Mouse (Mus musculus): ENCODE results near the gene Olfr1502.
"Not testable (repeated sequence)": the region's sequence is repeated elsewhere in the genome, so short reads cannot be mapped to it uniquely, and the experiment has no call there.

The Olfr1502 gene

DNA sequence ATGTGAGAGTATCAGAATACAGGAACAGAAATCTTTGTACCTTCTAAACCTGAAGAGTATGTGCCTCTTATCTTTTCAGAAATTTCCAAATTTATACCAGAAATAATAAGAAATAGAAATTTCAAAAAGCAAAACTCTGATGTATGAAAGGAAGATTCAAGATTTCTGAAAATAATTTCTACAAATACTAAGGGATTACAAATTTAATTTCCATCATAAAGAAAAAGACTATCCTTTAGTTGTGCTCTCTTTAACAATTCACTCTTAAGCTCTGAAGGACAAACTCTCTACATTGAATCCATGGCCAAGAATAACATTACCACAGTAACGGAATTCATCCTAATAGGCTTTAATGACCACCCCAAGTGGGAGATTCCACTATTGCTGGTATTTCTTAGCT is at the start of gene Olfr1502:
Gene Olfr1502, plus strand, starts transcription at position 301 of the 400 bp plus-strand sequence.
- no peak for DNase-seq (ENCODE audit: low spot score)

DNA sequence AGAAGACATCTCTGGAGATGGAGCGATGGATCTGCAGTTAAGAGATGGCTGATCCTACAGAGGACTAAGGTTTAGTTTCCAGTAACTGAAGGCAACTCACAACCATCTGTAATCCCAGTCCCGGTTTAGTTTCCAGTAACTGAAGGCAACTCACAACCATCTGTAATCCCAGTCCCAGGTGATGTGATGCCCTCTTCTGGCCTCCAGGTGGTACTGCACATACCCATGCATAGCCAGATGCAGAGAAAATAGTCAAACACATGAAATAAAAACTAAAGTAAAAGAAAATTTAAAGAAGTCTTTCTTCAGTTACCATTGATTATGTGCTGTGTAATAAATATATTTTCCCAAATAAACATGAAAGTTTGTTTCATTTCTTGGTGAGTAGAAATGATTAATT is 48.8 kb upstream of the Olfr1502 start:
- DNase-seq (ENCODE audit: low spot score): no peak

DNA sequence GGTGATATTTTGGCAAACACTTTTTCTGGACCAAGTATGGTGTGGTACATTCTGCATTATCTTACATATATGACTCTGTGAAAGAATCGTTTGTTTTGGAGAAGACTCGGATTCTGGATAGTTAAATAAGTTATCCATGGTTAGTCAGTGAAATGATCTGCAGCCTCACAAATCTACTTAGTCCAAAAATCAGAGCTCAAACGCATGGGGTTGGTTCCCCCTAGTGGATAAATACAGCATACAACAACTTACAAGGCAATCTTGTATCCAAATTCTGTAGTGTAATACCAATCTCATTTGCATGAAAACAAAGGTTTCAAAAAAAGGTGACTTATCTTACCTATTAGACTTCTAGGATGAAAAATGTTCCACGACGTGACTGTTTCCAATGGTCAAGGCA is 42.8 kb upstream of the Olfr1502 start:
- peak; percentile 10 for DNase-seq (ENCODE audit: low spot score)

DNA sequence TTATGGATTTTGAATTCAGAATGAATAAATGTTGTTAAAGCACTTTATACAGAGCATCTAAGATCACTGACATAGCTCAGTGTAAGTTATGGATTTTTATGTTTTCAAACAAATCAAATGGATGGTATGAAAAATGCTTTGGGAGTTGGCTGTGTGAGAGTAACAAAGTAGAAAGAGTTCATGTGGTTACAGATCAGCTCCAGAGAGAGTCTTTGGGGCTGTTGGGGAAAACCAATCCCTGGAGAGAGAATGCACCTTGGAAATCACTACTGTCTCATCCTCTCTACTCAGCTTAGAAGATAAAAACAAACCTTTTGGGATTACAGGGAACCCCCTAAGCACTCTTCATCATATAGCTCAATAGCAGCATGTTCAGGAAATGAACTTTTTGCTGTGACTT is 42.2 kb upstream of the Olfr1502 start, which contains the start of gene Olfr1499:
Gene Olfr1499, minus strand, starts transcription at position 101 of the 400 bp plus-strand sequence.
- no peak for DNase-seq (ENCODE audit: low spot score)

DNA sequence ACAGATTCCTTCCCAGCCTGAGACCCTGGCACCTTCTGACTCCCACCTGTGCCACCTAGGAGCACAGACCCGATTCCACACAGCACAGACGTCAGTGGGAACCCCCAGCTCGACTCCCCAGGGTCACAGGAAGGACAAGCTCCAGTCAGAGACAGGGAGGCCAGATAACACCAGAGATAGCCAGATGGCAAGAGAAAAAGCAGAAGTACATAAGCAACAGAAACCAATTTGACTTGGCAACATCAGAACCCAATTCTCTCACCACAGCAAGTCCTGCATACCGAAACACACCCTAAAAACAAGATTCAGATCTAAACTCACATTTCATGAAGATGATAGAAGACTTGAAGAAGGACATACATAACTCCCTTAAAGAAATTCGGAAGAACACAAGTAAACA is 40.7 kb upstream of the Olfr1502 start:
- no peak for DNase-seq (ENCODE audit: low spot score)

DNA sequence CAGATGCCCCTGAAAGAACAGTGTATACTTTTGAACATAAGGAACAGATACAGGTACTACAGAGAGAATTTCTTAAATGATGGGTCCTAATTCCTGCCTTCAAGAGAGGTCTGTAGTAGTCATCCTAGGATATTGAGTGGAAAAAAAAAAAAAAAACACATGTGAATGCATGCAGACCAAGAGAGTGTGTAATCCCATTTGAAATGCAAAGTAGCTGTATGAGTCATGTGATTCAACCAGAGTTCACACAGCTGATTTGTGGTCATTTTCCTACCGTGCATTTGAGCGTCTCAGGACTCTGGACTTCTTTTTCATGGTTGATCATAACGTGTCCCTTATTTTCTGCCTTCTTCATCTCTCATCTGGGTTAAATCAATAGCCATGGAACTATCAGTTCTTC is 33.1 kb upstream of the Olfr1502 start:
- DNase-seq (ENCODE audit: low spot score): no peak

DNA sequence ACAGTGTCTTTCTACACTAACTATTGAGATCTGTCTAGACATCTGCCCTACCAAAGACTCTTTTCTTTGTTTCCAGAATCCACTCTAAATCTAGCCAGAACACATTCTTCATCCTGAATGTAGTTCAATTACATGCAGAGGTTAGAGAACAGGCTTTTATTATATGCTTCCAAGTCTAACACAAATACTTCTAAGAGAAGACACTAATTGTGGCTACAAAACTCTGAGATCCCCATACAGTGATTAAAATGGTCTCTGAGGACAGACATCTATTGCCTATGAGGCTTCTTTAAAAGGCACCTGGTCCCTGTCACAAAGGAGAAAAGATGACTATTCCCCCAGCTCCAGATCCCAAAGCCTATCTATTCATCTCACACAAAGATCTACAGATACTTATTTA is 31.2 kb upstream of the Olfr1502 start, which contains the start of gene Olfr1500:
Gene Olfr1500, minus strand, starts transcription at position 101 of the 400 bp plus-strand sequence.
- no peak for DNase-seq (ENCODE audit: low spot score)

DNA sequence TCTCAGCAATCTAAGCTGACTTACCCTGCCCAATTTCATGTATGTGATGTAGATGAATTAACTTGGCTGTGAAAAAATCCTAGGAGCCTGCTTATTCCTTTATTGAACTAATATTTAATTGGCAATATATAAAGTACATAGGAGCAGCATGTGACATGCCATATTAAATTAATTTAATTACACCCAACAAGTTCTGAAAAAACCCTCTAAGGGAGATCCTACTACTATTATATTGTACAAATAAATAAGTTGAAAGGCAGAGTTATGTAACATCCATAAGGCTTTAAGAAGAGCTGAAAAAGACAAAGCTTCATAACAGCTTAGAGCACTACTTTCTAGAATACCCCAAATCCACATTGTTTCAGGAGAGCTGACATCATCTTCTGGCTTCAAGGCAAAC is 11.0 kb upstream of the Olfr1502 start, which contains the start of gene Olfr1501:
Gene Olfr1501, minus strand, starts transcription at position 101 of the 400 bp plus-strand sequence.
- DNase-seq (ENCODE audit: low spot score): not testable (repeated sequence)

DNA sequence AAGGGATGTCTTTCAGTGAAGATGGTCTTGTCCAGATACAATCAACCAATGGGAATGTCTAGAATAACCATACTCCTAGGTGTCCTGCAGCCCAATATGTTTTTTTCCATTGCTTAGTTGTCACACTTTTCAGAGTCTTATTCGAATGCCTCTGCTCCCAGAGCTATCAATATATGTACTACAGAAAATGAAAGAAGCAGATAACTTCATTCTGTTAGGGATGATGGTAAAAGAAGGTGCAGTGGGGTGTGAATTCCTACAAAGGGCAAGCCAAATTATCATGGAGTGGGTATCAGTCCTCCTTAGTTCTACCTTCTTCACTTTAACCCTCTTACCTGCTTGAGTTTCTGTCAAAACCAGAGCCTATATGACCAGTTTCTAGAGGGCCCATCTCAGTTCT is 36.2 kb downstream of the Olfr1502 start, which contains the start of gene Olfr1504:
Gene Olfr1504, minus strand, starts transcription at position 101 of the 400 bp plus-strand sequence.
- DNase-seq (ENCODE audit: low spot score): no peak
